Mouse (Mus musculus): ENCODE data around the gene Ankrd66.

DNA sequence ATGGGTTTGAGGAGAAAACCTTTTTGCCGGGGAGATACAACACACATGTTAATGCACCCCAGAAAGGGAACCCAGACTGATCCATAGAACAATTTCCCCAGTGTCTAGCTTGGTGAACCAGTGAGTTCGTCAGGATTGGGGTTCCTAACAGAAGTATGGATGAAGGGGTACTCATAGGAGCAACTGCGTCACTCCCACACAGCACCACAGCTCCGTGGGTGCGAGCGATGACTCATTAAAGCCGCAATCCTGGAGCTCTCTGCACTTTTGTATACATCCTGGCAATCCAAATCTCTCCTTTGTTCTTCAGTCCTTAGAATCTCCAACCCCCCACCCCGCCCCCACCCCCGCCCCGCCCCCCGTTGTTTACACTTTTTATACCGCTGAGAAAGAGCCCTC, 24.2 kb upstream of the Ankrd66 start:
- no peak for TF ChIP-seq GATA1 (IDR thresholded peaks at IDR 0.05; ENCODE audit: borderline replicate concordance, low read length)
- no peak for TF ChIP-seq FLI1 (IDR thresholded peaks at IDR 0.05; ENCODE audit: low read length)

All from megakaryocyte, embryonic 14.5 days (primary cell).